Mouse (Mus musculus) liver, adult 10 weeks (tissue): Measurements from ENCODE around the gene Olfr1306. TPM values are rescaled to one million over a fixed set of nuclear protein-coding genes. Genes with fewer than 3 reads are reported as not detected.

Experiments
- polyA plus RNA-seq: library from polyadenylated mRNA; stranded (reverse); fragments of 350-450 nt; fragmentation: Illumina TruSeq; extraction: RNeasy Lipid Tissue Mini Kit (QIAGEN cat#74804); gene quantifications from one replicate; pipeline ENCODE4 v1.2.3, GENCODE M21; 2014; ENCODE audit warnings: low read depth, low replicate concordance

Olfr1306 gene
- not detected for polyA plus RNA-seq

DNA sequence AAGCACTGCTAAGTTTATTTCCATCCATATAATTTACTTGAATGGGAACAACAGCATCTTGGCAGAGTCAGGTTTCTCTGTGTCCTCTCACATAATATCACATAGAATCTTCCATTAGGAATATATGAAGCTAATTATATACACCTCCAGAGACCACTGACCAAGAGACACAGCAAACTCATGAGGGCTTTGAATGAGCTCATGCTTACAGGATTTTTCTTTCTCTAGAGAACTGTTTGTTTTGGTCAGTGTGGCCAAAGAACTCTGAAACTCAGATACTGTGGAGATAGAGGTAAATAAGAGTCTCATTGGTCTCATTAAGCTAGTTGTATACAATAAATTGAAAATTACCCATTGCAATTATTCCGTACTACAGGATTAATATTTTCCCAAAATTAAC is at the start of gene Olfr1306:
TSS of gene Olfr1306 (minus strand) at position 101 of the 400 bp plus-strand sequence.

DNA sequence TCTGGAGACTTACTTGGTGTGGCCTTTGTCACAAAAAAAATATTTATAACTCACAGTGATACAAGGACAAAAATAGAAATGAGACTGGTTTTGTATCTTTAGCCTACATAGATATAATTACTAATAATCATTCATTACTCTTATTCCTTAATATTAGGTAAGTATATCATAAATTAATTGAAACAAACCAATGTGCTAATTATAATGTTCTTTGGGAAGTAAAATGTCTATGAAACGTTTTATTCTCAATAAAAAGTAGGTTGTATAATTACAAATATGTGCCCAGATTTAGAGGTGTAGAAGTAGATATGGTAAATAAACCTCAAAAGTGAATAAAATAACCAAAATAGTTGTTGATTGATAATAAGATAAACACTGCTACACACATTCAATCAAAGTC is 48.8 kb upstream of the Olfr1306 start, which contains the start of gene Olfr1308:
TSS of gene Olfr1308 (minus strand) at position 101 of the 400 bp plus-strand sequence.

DNA sequence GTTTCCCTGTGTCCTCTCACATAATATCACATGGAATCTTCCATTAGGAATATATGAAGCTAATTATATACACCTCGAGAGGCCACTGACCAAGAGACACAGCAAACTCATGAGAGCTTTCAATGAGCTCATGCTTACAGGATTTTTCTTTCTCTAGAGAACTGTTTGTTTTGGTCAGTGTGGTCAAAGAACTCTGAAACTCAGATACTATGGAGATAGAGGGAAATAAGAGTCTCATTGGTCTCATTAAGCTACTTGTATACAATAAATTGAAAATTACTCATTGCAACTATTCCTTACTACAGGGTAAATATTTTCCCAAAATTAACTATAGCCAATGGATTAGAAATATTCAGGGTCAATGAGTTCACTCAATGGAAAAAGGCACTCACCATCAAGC is 33.3 kb upstream of the Olfr1306 start, which contains the start of gene Olfr1307:
TSS of gene Olfr1307 (minus strand) at position 101 of the 400 bp plus-strand sequence.

DNA sequence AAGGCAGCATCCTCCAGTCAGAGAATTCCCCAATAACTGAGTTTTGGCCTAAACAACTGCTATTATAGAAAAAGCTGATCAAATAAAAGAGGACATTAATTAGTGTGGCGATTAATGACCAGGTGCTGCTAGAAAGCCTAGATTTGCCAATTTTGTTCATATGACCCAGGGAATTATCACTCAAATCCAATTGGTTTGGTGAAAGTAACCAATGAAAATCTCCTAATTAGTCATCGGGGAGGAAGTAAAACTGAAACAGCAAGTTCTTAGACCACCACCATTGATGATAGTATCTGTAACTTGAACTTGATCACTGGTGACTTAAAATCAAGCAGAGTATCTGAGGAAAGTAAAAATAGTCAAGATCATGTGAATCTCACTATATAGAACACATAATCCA is 39.0 kb downstream of the Olfr1306 start, which contains the start of gene Olfr1305:
TSS of gene Olfr1305 (minus strand) at position 101 of the 400 bp plus-strand sequence.

Other genes starting within 250 kb of the Olfr1306 start
- gene Olfr1301, start 165.3 kb downstream of the Olfr1306 start, polyA plus RNA-seq, result not detected
- not detected for gene Olfr1302, start 138.8 kb downstream of the Olfr1306 start, polyA plus RNA-seq
- not detected for gene Olfr1303, start 95.9 kb downstream of the Olfr1306 start, polyA plus RNA-seq
- gene Olfr1305, start 39.1 kb downstream of the Olfr1306 start, polyA plus RNA-seq, result not detected
- not detected for gene Olfr1307, start 33.2 kb upstream of the Olfr1306 start, polyA plus RNA-seq
- gene Olfr1308, start 48.7 kb upstream of the Olfr1306 start, polyA plus RNA-seq, result not detected
- not detected for gene Olfr1309, start 74.0 kb upstream of the Olfr1306 start, polyA plus RNA-seq
- gene Olfr1310, start 96.4 kb upstream of the Olfr1306 start, polyA plus RNA-seq, result not detected
- gene Olfr1311, start 108.1 kb upstream of the Olfr1306 start, polyA plus RNA-seq, result not detected
- not detected for gene Olfr1312, start 134.0 kb upstream of the Olfr1306 start, polyA plus RNA-seq
- not detected for gene Olfr1313, start 161.6 kb upstream of the Olfr1306 start, polyA plus RNA-seq
- gene Olfr1314, start 180.5 kb upstream of the Olfr1306 start, polyA plus RNA-seq, result not detected
- not detected for gene Olfr1315-ps1, start 199.2 kb upstream of the Olfr1306 start, polyA plus RNA-seq
- gene Olfr1316, start 218.7 kb upstream of the Olfr1306 start, polyA plus RNA-seq, result not detected
- gene Olfr1317, start 224.1 kb upstream of the Olfr1306 start, polyA plus RNA-seq, result not detected
- not detected for gene Olfr1318, start 237.9 kb upstream of the Olfr1306 start, polyA plus RNA-seq